Mouse (Mus musculus): Measurements from ENCODE around the gene Mdm2. TPM values are rescaled to one million over a fixed set of nuclear protein-coding genes. Genes with fewer than 3 reads are reported as not detected.

The Mdm2 gene
- total RNA-seq, 1 experiment from 2014 or later: 108 TPM

DNA sequence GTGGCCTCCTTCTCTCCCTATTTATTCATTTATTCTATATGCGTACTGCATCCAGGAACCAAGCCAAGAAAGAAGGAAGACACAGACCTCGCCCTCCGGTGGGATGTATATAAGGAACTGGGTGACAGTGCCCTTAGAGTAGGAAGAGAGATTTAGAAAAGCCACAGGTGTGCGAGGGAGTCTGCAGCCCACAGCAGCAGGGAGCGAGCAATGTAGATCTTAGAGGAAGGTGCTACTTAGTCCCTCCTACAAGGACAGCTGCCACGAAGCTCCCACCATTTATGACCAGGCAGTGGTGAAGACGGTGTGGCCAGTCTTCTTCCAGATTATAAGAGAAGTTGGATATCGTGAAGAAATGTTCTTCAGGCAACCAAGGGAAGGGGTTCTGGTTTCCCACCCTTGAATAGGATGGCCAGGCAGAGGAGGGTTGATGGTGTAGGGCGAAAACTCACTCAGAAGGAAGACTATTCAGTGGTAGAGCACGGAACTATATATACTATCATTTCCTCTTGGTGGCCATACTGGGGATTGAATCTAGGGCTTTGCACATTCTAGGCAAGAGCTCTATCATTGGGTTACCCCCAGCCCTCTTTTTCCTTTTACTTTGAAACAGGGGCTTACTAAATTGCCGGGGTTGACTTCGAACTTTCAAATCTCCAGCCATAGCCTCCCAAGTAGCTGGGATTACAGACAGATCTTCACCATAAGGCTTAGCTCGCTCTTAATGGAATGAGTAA, 38.5 kb downstream of the Mdm2 start:
- ATAC-seq (replicated peaks in 1 of 2; ENCODE audit: insufficient read depth in 1 of 2, low FRiP score in 2 of 2, low TSS enrichment in 1 of 2, low read depth in 1 of 2, poor library complexity in 2 of 2, severe bottlenecking in 2 of 2): no peak

GRCm38 (mm10) chr10:117671266-117671665, 39.3 kb downstream of the Mdm2 start:
- ATAC-seq (replicated peaks in 1 of 2; ENCODE audit: insufficient read depth in 1 of 2, low FRiP score in 2 of 2, low TSS enrichment in 1 of 2, low read depth in 1 of 2, poor library complexity in 2 of 2, severe bottlenecking in 2 of 2): no peak

GRCm38 (mm10) chr10:117670791-117671190, 39.8 kb downstream of the Mdm2 start:
- no peak for ATAC-seq (replicated peaks in 1 of 2; ENCODE audit: insufficient read depth in 1 of 2, low FRiP score in 2 of 2, low TSS enrichment in 1 of 2, low read depth in 1 of 2, poor library complexity in 2 of 2, severe bottlenecking in 2 of 2)

GRCm38 (mm10) chr10:117670092-117670491, 40.5 kb downstream of the Mdm2 start:
- ATAC-seq (replicated peaks in 1 of 2; ENCODE audit: insufficient read depth in 1 of 2, low FRiP score in 2 of 2, low TSS enrichment in 1 of 2, low read depth in 1 of 2, poor library complexity in 2 of 2, severe bottlenecking in 2 of 2): no peak

- ATAC-seq (replicated peaks in 1 of 2; ENCODE audit: insufficient read depth in 1 of 2, low FRiP score in 2 of 2, low TSS enrichment in 1 of 2, low read depth in 1 of 2, poor library complexity in 2 of 2, severe bottlenecking in 2 of 2): no peak
Measured at GRCm38 (mm10) chr10:117669449-117670090, 41.0 kb downstream of the Mdm2 start.

DNA sequence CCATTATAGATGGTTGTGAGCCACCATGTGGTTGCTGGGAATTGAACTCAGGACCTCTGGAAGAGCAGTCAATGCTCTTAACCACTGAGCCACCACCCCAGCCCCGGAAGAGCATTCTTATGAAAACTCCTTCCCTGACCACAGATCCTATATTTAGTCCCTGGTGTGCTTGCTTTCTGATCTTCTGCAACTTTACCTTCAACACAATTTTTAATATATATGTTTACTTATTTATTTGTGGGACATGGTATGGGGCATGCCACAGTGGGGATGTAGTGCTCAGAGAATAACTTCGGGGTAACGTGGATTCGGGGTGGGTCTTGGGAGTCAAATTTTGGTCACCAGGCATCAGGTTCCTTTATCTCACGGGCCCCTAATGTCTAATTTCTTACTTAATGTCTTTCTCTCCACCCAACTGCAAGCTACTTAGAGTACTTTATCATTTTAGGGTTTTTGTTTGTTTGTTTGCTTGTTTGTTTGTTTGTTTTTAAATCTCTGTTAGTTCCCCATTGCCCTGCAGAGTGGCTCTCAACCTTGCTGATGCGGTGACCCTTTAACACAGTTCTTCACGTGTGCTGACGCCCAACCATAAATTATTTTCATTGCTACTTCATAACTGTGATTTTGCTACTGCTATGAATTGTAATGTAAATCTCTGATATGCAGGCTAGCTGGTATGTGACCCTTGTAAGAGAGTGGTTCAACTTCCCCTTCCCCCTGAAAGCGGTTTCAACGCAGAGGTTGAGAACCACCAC, 41.8 kb downstream of the Mdm2 start:
- ATAC-seq (replicated peaks in 1 of 2; ENCODE audit: insufficient read depth in 1 of 2, low FRiP score in 2 of 2, low TSS enrichment in 1 of 2, low read depth in 1 of 2, poor library complexity in 2 of 2, severe bottlenecking in 2 of 2): no peak

DNA sequence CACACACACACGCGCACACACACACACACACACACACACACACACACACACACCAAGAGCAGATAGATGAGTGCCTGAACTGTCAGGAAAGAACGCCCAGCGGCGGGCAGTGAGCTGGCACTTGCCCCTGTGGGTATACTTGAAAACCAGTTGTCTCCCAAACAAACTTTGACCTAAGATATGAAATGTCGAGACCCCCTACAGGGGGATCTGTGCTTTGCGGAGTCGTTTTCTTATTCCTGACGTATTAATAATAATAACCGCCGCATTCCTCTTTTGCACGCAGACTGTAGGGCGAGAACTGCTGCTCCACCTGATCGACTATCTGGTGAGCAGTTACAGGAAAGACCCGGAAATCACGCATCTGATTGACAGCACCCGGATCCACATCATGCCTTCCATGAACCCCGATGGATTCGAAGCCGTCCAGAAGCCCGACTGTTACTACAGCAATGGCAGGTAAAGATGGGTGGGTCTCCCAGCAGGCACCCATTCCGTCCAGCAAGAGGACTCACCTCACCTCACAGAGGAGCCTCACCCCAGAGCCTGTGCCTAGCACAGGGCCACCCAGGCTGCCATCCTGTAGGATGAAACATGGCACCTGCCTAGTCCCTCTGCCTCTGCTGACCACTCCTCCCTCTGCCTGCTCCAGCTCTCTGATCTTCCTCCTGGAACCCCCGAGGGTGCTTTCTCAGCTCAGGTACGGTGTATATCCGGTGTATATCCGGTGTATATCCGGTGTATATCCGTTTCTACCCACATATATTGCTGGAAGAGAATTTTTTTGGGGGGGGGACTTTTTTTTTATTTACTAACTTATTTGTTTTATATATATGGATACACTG, 42.7 kb downstream of the Mdm2 start:
- ATAC-seq (replicated peaks in 1 of 2; ENCODE audit: insufficient read depth in 1 of 2, low FRiP score in 2 of 2, low TSS enrichment in 1 of 2, low read depth in 1 of 2, poor library complexity in 2 of 2, severe bottlenecking in 2 of 2): no peak

GRCm38 (mm10) chr10:117666947-117667630, 43.5 kb downstream of the Mdm2 start:
- ATAC-seq (replicated peaks in 1 of 2; ENCODE audit: insufficient read depth in 1 of 2, low FRiP score in 2 of 2, low TSS enrichment in 1 of 2, low read depth in 1 of 2, poor library complexity in 2 of 2, severe bottlenecking in 2 of 2): no peak

DNA sequence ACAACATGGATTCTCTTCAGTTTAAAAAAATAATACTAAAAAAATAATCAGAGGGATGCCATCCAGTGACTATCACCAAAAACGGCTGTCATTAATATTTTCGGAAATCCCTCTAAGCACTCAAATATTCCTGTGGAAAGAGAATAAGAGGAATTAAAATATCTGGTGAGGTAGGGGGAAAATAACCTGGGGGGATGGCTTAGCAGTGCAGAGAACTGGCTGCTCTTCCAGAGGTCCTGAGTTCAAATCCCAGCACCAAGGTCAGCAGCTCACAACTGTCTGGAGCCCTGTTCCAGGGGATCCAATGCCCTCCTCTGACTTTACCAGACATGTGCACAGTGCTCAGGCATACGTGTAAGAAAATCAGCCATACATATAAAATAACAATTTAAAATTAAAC, 44.2 kb downstream of the Mdm2 start:
- ATAC-seq (replicated peaks in 1 of 2; ENCODE audit: insufficient read depth in 1 of 2, low FRiP score in 2 of 2, low TSS enrichment in 1 of 2, low read depth in 1 of 2, poor library complexity in 2 of 2, severe bottlenecking in 2 of 2): no peak

GRCm38 (mm10) chr10:117665376-117666275, 44.9 kb downstream of the Mdm2 start:
- ATAC-seq (replicated peaks in 1 of 2; ENCODE audit: insufficient read depth in 1 of 2, low FRiP score in 2 of 2, low TSS enrichment in 1 of 2, low read depth in 1 of 2, poor library complexity in 2 of 2, severe bottlenecking in 2 of 2): no peak

DNA sequence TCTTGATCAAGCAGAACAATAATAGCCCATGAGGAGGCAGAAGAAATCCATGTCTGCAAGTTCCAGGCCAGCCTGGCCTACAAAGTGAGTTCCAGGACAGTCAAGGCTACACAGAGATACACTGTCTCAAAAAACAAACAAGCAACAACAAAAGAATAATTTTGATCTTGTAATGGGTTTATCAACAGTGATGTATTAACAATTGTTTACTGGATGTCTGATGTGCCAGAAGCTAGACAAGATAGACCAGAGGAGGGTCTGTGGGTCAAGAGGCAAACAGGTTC, 45.7 kb downstream of the Mdm2 start:
- no peak for ATAC-seq (replicated peaks in 1 of 2; ENCODE audit: insufficient read depth in 1 of 2, low FRiP score in 2 of 2, low TSS enrichment in 1 of 2, low read depth in 1 of 2, poor library complexity in 2 of 2, severe bottlenecking in 2 of 2)

- no peak for ATAC-seq (replicated peaks in 1 of 2; ENCODE audit: insufficient read depth in 1 of 2, low FRiP score in 2 of 2, low TSS enrichment in 1 of 2, low read depth in 1 of 2, poor library complexity in 2 of 2, severe bottlenecking in 2 of 2)
Measured at GRCm38 (mm10) chr10:117664208-117664925, 46.2 kb downstream of the Mdm2 start.

DNA sequence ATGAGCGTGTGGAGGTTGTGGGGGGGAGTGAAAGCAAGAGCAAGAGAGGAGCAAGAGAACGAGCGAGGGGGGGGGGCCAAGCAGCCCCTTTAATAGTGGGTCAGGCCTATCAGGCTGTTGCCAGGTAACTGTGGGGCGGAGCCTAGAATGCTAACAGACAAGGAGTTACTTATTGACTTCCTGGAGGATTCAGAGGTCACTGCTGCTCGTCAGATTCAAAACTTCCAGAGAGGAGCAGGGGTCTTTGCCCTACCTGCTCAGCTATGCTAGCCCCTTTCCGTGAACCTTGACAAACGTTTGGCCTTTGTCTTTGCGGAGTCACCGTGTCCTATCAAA, 46.7 kb downstream of the Mdm2 start:
- ATAC-seq (replicated peaks in 1 of 2; ENCODE audit: insufficient read depth in 1 of 2, low FRiP score in 2 of 2, low TSS enrichment in 1 of 2, low read depth in 1 of 2, poor library complexity in 2 of 2, severe bottlenecking in 2 of 2): no peak

GRCm38 (mm10) chr10:117663056-117663864, 47.3 kb downstream of the Mdm2 start:
- ATAC-seq (replicated peaks in 1 of 2; ENCODE audit: insufficient read depth in 1 of 2, low FRiP score in 2 of 2, low TSS enrichment in 1 of 2, low read depth in 1 of 2, poor library complexity in 2 of 2, severe bottlenecking in 2 of 2): no peak

- ATAC-seq (replicated peaks in 1 of 2; ENCODE audit: insufficient read depth in 1 of 2, low FRiP score in 2 of 2, low TSS enrichment in 1 of 2, low read depth in 1 of 2, poor library complexity in 2 of 2, severe bottlenecking in 2 of 2): no peak
Measured at GRCm38 (mm10) chr10:117662316-117663055, 48.1 kb downstream of the Mdm2 start.

Measured in hematopoietic stem cell, adult 5-6 weeks (primary cell).